Mouse (Mus musculus): ENCODE results near the gene Col11a2. TPM values are rescaled to one million over a fixed set of nuclear protein-coding genes. Genes with fewer than 3 reads are reported as not detected.

Gene Col11a2
- polyA plus RNA-seq, 1 experiment from 2014 or later = 1.4 TPM

DNA sequence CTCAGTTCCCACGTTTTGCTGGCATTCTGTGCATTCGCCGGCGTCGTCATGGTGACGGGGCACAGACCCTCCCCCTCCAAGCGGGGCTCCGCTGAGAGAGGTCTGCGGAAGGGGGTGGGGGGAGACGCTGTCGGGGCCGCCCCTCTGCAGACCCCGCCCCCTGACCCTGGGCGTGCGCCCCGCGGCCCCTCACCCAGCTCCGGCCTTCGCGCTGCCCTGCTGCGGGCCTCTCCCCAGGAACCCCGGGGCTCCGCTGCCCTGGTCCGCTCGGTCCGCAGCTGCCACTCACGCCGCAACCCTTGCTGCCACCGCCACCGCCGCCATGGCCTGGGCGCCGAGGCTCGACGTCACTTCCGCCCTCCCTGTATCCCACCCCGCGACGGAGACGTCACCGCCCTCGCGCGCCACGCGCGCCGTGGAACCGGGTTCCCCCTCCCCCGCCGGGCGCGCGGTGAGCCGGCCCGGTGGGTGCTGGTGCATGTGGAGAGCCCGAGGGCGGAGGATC, 14.9 kb upstream of the Col11a2 start, which contains the start of gene Ring1:
Gene Ring1 (minus strand): TSS at position 364 of the 505 bp plus-strand sequence.
- peak; percentile 53 for ATAC-seq (ENCODE audit: low FRiP score)
- peaks cover 39% of the 10 kb centered on the region for H3K4me1 ChIP-seq (ENCODE audit: control insufficient read depth, insufficient read depth, low read length)
- no peaks in the 10 kb centered on the region for H3K27me3 ChIP-seq (ENCODE audit: control insufficient read depth, insufficient read depth, low read length)
- H3K9ac ChIP-seq (ENCODE audit: low read length) = peak within 1 kb of the TSS; percentile 100
- H3K36me3 ChIP-seq (ENCODE audit: control insufficient read depth, insufficient read depth, low read length) = peaks cover 37% of the 10 kb centered on the region
- peak within 1 kb of the TSS; percentile 97 for H3K4me2 ChIP-seq
- under 1% methylated on average over 57 of the region's 58 CpGs for WGBS
- peaks cover 7% of the 10 kb centered on the region; the same call in 1 of the 2 replicates for H3K9me3 ChIP-seq (ENCODE audit: control insufficient read depth, low read length)
- peak; percentile 99 for DNase-seq (ENCODE audit: low spot score, missing footprints)
- peak within 1 kb of the TSS; percentile 98 for H3K4me3 ChIP-seq (ENCODE audit: low read depth, low read length)
- H3K27ac ChIP-seq (ENCODE audit: low read depth, low read length) = peak within 1 kb of the TSS; percentile 100

DNA sequence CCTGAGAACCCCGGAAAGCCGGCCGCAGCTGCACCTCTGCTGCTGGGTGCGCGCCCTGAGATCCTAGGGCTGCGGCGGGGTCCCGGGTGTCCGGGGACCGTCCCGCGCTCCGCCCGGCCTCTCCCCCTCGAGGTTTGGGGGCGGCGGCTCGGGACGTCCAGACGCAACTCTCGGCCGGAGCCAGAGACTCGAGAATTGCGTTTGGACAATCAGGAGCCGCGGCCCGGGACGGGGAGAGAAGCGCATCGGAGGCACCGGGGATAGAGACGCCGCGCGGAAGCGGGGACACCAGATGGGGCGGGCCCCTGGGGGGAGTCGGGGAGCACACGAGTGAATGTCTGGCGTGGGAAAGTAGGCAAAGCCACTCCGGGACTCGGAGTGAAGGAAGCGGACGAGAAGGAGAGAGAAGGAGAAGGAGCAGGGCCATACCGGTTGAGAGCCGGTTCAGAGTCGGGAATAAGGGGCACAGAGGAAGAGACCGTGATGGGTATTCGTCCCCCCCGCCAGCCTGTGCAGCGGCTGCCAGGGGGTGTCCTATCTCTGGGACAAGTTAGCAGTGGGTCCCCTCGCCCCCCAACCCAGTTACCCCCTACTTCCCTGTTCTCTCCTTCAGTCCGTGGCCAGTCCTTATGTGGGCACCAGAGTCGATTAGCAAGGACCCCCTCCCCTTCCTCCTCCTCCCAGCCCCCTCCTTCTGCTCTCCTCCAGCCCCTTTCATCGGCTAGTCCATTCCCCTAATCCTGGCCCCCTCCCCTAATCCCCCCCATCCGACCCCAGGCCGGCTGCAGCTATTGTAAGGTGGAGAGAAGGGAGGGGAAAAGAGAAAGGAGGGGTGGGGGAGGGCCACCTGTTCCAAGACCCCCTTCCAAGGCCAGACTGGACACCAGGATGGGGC, 14.1 kb upstream of the Col11a2 start:
- Histone ChIP-seq H3K36me3 (ENCODE audit: control insufficient read depth, insufficient read depth, low read length) (peaks cover 40% of the 10 kb centered on the region), H3K4me1 (ENCODE audit: control insufficient read depth, insufficient read depth, low read length) (peaks cover 46% of the 10 kb centered on the region), H3K27me3 (ENCODE audit: control insufficient read depth, insufficient read depth, low read length) (no peaks in the 10 kb centered on the region), H3K4me2 (peak overlapping the region; percentile 97), H3K27ac (ENCODE audit: low read depth, low read length) (peak overlapping the region; percentile 100), H3K9me3 (ENCODE audit: control insufficient read depth, low read length) (peaks cover 7% of the 10 kb centered on the region; the same call in 1 of the 2 replicates), H3K9ac (ENCODE audit: low read length) (peak overlapping the region; percentile 100), H3K4me3 (ENCODE audit: low read depth, low read length) (peak overlapping the region; percentile 98)
- ATAC-seq (ENCODE audit: low FRiP score) (peak; percentile 70), DNase-seq (ENCODE audit: low spot score, missing footprints) (peak; percentile 98)
- under 1% methylated on average over 52 of the region's 57 CpGs for WGBS

DNA sequence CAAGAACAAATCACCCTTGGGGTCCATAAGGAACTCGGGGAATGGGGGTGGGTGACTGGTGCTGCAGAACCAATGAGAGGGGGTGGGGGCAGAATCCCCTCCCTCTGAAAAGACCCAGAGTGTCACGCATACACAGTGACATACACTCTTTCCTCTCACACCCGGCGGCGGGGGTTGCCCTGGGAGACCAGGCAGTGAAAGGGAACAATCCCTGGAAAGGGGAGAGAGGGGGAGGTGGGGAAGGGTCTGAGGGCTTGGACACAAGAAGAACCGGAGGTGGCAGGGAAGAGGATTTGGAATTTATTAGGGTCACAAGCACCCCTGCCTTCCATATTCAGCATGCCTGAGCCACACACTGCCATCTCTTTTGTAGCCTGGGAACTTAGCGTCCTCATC, 13.5 kb upstream of the Col11a2 start:
- H3K9me3 ChIP-seq (ENCODE audit: control insufficient read depth, low read length) = peaks cover 7% of the 10 kb centered on the region; the same call in 1 of the 2 replicates
- ATAC-seq (ENCODE audit: low FRiP score) (peak; percentile 77), DNase-seq (ENCODE audit: low spot score, missing footprints) (peak; percentile 99)
- H3K4me1 ChIP-seq (ENCODE audit: control insufficient read depth, insufficient read depth, low read length) = peaks cover 51% of the 10 kb centered on the region
- no peaks in the 10 kb centered on the region for H3K27me3 ChIP-seq (ENCODE audit: control insufficient read depth, insufficient read depth, low read length)
- WGBS = 6% methylated on average over 6 of the region's 7 CpGs
- H3K4me2 ChIP-seq = peak overlapping the region; percentile 97
- H3K27ac ChIP-seq (ENCODE audit: low read depth, low read length) = peak overlapping the region; percentile 100
- peaks cover 37% of the 10 kb centered on the region for H3K36me3 ChIP-seq (ENCODE audit: control insufficient read depth, insufficient read depth, low read length)
- H3K4me3 ChIP-seq (ENCODE audit: low read depth, low read length) = peak overlapping the region; percentile 98
- H3K9ac ChIP-seq (ENCODE audit: low read length) = peak overlapping the region; percentile 100

DNA sequence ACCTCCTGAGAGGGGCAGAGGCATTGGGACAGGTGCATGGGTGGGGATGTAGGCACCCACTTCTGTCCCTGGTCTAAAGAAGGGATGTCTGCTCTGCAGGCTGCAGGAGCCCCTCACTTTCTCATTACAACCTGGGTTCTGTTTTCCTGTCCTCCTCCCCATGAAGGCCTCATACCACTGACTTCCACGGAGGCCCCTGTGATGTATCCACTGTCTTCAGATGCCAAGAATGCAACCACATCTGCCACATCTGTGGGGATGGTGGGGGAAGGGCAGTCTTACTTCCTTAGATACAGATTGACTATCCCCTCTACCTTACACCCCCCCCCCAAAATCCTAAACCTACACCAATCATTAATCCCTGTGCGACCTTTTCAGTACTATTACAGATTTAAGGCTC, 13.0 kb upstream of the Col11a2 start:
- WGBS = 4% methylated on average over 2 of the region's 2 CpGs

GRCm38 (mm10) chr17:34026917-34027655, 12.2 kb upstream of the Col11a2 start:
- Histone ChIP-seq H3K9ac (ENCODE audit: low read length) (peak overlapping the region; percentile 100), H3K36me3 (ENCODE audit: control insufficient read depth, insufficient read depth, low read length) (peaks cover 23% of the 10 kb centered on the region), H3K27me3 (ENCODE audit: control insufficient read depth, insufficient read depth, low read length) (no peaks in the 10 kb centered on the region), H3K4me3 (ENCODE audit: low read depth, low read length) (peak overlapping the region; percentile 98), H3K9me3 (ENCODE audit: control insufficient read depth, low read length) (peaks cover 3% of the 10 kb centered on the region; the same call in 1 of the 2 replicates), H3K4me2 (peak overlapping the region; percentile 97), H3K27ac (ENCODE audit: low read depth, low read length) (peak overlapping the region; percentile 100), H3K4me1 (ENCODE audit: control insufficient read depth, insufficient read depth, low read length) (peaks cover 51% of the 10 kb centered on the region)
- peak; percentile 93 for DNase-seq (ENCODE audit: low spot score, missing footprints)
- 5% methylated on average over 29 of the region's 36 CpGs for WGBS
- no peak for ATAC-seq (ENCODE audit: low FRiP score)

More for the DNA sequence above, 13.0 kb upstream of the Col11a2 start:
- Histone ChIP-seq H3K4me1 (ENCODE audit: control insufficient read depth, insufficient read depth, low read length) (peaks cover 51% of the 10 kb centered on the region), H3K27me3 (ENCODE audit: control insufficient read depth, insufficient read depth, low read length) (no peaks in the 10 kb centered on the region), H3K9ac (ENCODE audit: low read length) (peak overlapping the region; percentile 100), H3K36me3 (ENCODE audit: control insufficient read depth, insufficient read depth, low read length) (peaks cover 32% of the 10 kb centered on the region), H3K9me3 (ENCODE audit: control insufficient read depth, low read length) (peaks cover 4% of the 10 kb centered on the region; the same call in 1 of the 2 replicates), H3K4me2 (peak overlapping the region; percentile 97), H3K27ac (ENCODE audit: low read depth, low read length) (peak overlapping the region; percentile 100), H3K4me3 (ENCODE audit: low read depth, low read length) (peak overlapping the region; percentile 98)
- no peak for ATAC-seq (ENCODE audit: low FRiP score)
- no peak for DNase-seq (ENCODE audit: low spot score, missing footprints)

GRCm38 (mm10) chr17:34027656-34028223, 11.5 kb upstream of the Col11a2 start, which contains the start of gene H2-Ke6:
TSS of gene H2-Ke6 (minus strand) at chr17:34028060.
- peak; percentile 100 for DNase-seq (ENCODE audit: low spot score, missing footprints)
- peaks cover 17% of the 10 kb centered on the region for H3K36me3 ChIP-seq (ENCODE audit: control insufficient read depth, insufficient read depth, low read length)
- ATAC-seq (ENCODE audit: low FRiP score) = peak; percentile 71
- peak within 1 kb of the TSS; percentile 97 for H3K4me2 ChIP-seq
- H3K4me3 ChIP-seq (ENCODE audit: low read depth, low read length) = peak within 1 kb of the TSS; percentile 98
- H3K9me3 ChIP-seq (ENCODE audit: control insufficient read depth, low read length) = peaks cover 3% of the 10 kb centered on the region; the same call in 1 of the 2 replicates
- under 1% methylated on average over 49 of the region's 49 CpGs for WGBS
- H3K27me3 ChIP-seq (ENCODE audit: control insufficient read depth, insufficient read depth, low read length) = no peaks in the 10 kb centered on the region
- peaks cover 53% of the 10 kb centered on the region for H3K4me1 ChIP-seq (ENCODE audit: control insufficient read depth, insufficient read depth, low read length)
- H3K9ac ChIP-seq (ENCODE audit: low read length) = peak within 1 kb of the TSS; percentile 100
- H3K27ac ChIP-seq (ENCODE audit: low read depth, low read length) = peak within 1 kb of the TSS; percentile 100

GRCm38 (mm10) chr17:34028501-34029149, 10.6 kb upstream of the Col11a2 start:
- WGBS = 32% methylated on average over 17 of the region's 17 CpGs

More at GRCm38 (mm10) chr17:34028501-34029149, 10.6 kb upstream of the Col11a2 start:
- ATAC-seq (ENCODE audit: low FRiP score) (no peak), DNase-seq (ENCODE audit: low spot score, missing footprints) (peak; percentile 93)
- Histone ChIP-seq H3K27me3 (ENCODE audit: control insufficient read depth, insufficient read depth, low read length) (no peaks in the 10 kb centered on the region), H3K36me3 (ENCODE audit: control insufficient read depth, insufficient read depth, low read length) (peaks cover 9% of the 10 kb centered on the region), H3K27ac (ENCODE audit: low read depth, low read length) (peak overlapping the region; percentile 100), H3K4me2 (peak overlapping the region; percentile 97), H3K9ac (ENCODE audit: low read length) (peak overlapping the region; percentile 100), H3K4me1 (ENCODE audit: control insufficient read depth, insufficient read depth, low read length) (peaks cover 56% of the 10 kb centered on the region), H3K4me3 (ENCODE audit: low read depth, low read length) (peak overlapping the region; percentile 98), H3K9me3 (ENCODE audit: control insufficient read depth, low read length) (no peaks in the 10 kb centered on the region)

Measured in midbrain, embryonic 11.5 days (tissue).